Mouse (Mus musculus): Measurements from ENCODE around the gene Tcf15. TPM values are rescaled to one million over a fixed set of nuclear protein-coding genes. Genes with fewer than 3 reads are reported as not detected.

Gene Tcf15
- polyA plus RNA-seq, 1 experiment from 2014 or later, result 13.1 TPM

DNA sequence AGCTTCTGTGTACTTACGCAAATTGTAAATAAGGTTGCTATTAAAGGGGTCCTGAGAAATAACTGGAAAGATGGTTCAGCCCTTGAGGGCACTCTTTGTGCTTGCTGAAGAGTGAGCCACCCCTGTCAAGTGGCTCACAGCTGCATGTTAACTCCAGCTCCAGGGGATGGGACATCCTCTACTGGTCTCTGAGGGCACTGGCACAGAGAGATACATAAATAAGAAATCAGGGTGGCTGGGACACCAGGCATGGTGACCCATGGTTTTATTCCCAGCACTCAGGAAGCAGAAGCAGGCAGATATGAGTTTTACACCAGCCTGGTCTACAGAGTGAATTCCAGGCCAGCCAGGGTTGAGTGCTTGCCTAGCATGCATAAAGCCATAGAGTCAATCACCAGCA, 26.0 kb downstream of the Tcf15 start:
- WGBS, result 83% methylated on average over 1 of the region's 1 CpGs
- H3K4me2 ChIP-seq (replicated peaks; ENCODE audit: low read depth, low read length), result no peak overlapping the region
- H3K9me3 ChIP-seq (ENCODE audit: control insufficient read depth, low read length), result no peaks in the 10 kb centered on the region
- no peaks in the 10 kb centered on the region for H3K36me3 ChIP-seq (ENCODE audit: control insufficient read depth, insufficient read depth, low read length)
- no peak overlapping the region for H3K4me3 ChIP-seq (ENCODE audit: low read depth, low read length)
- DNase-seq (ENCODE audit: low spot score), result no peak
- H3K9ac ChIP-seq (ENCODE audit: low read depth, low read length), result no peak overlapping the region
- H3K27ac ChIP-seq (ENCODE audit: low read depth, low read length), result no peak overlapping the region
- no peaks in the 10 kb centered on the region for H3K27me3 ChIP-seq (ENCODE audit: control insufficient read depth, insufficient read depth, low read length)
- H3K4me1 ChIP-seq (replicated peaks; ENCODE audit: control insufficient read depth, insufficient read depth, low read length), result no peaks in the 10 kb centered on the region
- ATAC-seq (ENCODE audit: low FRiP score), result no peak

DNA sequence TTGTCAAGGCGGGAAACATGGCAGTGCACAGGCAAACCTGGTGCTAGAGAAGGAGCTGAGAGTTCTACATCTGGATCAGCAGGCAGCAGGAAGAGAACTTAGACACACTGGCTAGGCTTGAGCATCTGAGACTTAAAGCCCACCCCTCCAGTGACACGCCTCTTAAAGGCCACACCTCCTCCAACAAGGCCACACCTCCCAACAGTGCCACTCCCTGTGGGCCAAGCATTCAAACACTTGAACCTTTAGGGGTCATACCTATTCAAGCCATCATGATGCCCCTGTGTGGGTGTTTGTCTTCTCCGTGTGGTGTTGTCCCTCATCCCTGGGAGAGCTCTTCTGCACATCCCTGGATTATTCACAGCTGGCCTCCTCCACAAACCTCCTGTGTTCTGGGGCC, 31.5 kb downstream of the Tcf15 start:
- H3K27ac ChIP-seq (ENCODE audit: low read depth, low read length), result no peak overlapping the region
- DNase-seq (ENCODE audit: low spot score) (no peak), ATAC-seq (ENCODE audit: low FRiP score) (no peak)
- no peak overlapping the region for H3K4me3 ChIP-seq (ENCODE audit: low read depth, low read length)
- no peak overlapping the region for H3K9ac ChIP-seq (ENCODE audit: low read depth, low read length)
- no peaks in the 10 kb centered on the region for H3K36me3 ChIP-seq (ENCODE audit: control insufficient read depth, insufficient read depth, low read length)
- WGBS, result 94% methylated on average over 3 of the region's 3 CpGs
- H3K4me2 ChIP-seq (replicated peaks; ENCODE audit: low read depth, low read length), result no peak overlapping the region
- no peaks in the 10 kb centered on the region for H3K9me3 ChIP-seq (ENCODE audit: control insufficient read depth, low read length)
- H3K4me1 ChIP-seq (replicated peaks; ENCODE audit: control insufficient read depth, insufficient read depth, low read length), result peaks cover 5% of the 10 kb centered on the region
- H3K27me3 ChIP-seq (ENCODE audit: control insufficient read depth, insufficient read depth, low read length), result no peaks in the 10 kb centered on the region

DNA sequence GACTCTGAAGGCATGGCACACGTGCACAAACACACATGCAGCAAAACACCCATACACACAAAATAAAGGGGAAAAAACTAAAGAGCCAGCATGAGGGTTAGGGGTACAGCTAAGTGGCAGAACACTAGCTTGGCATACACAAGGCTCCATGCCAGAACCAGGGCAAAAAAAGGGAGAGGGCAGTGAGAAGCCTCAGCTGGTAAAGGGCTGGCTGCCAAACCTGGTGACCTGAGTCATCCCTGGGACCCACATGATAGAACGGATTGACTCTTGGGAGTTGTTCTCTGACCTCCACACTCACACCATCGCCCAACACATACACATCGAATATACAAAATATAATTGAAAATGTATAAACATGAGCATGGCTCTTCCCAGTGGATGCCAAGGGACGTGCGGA, 33.3 kb downstream of the Tcf15 start:
- no peak for ATAC-seq (ENCODE audit: low FRiP score)

DNA sequence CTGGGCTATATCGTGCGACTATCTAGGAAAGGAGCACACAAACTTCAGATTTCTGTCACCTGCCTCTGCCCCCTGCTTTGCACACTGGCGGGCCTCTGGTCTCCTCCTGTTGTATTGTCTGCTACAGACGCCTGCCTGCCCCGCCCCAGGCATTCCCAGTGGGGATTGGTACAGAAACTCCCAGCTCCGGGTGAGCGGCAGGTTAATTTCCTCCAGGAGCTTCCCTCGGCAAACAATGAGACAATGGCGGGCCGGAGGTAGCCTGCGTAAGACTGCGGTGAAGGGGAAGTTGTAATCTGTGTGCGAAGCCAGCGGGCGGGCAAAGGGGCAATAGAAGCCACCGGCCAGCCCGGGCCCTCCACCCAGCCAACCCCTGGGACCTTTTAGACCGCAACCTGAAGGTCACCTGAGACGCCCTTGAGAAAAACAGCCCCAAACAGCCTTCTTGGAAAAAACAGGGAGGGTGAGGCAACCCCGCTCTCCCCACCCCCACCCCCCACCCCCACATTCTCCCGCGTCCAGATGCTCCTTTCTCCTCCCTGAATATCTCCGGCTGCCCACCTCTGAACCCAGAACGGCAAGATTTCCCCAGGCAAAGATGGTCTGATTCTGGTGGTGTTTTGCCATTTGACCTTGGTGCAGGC, 33.9 kb downstream of the Tcf15 start:
- H3K9ac ChIP-seq (ENCODE audit: low read depth, low read length), result no peak overlapping the region
- H3K4me1 ChIP-seq (replicated peaks; ENCODE audit: control insufficient read depth, insufficient read depth, low read length), result peaks cover 5% of the 10 kb centered on the region
- no peak overlapping the region for H3K4me3 ChIP-seq (ENCODE audit: low read depth, low read length)
- H3K4me2 ChIP-seq (replicated peaks; ENCODE audit: low read depth, low read length), result peak overlapping the region; percentile 28; the same call in 1 of the 2 replicates
- DNase-seq (ENCODE audit: low spot score) (peak; percentile 44), ATAC-seq (ENCODE audit: low FRiP score) (peak; percentile 37; the same call in 1 of the 2 replicates)
- no peaks in the 10 kb centered on the region for H3K36me3 ChIP-seq (ENCODE audit: control insufficient read depth, insufficient read depth, low read length)
- no peaks in the 10 kb centered on the region for H3K27me3 ChIP-seq (ENCODE audit: control insufficient read depth, insufficient read depth, low read length)
- 0 out of 2 replicates have a peak overlapping the region, but pooled peaks have one; percentile 17 for H3K27ac ChIP-seq (ENCODE audit: low read depth, low read length)
- H3K9me3 ChIP-seq (ENCODE audit: control insufficient read depth, low read length), result no peaks in the 10 kb centered on the region
- WGBS, result 13% methylated on average over 24 of the region's 24 CpGs

More for the DNA sequence above, 33.3 kb downstream of the Tcf15 start:
- Histone ChIP-seq H3K9ac (ENCODE audit: low read depth, low read length) (no peak overlapping the region), H3K4me1 (replicated peaks; ENCODE audit: control insufficient read depth, insufficient read depth, low read length) (peaks cover 5% of the 10 kb centered on the region), H3K9me3 (ENCODE audit: control insufficient read depth, low read length) (no peaks in the 10 kb centered on the region), H3K36me3 (ENCODE audit: control insufficient read depth, insufficient read depth, low read length) (no peaks in the 10 kb centered on the region), H3K27ac (ENCODE audit: low read depth, low read length) (no peak overlapping the region), H3K27me3 (ENCODE audit: control insufficient read depth, insufficient read depth, low read length) (no peaks in the 10 kb centered on the region), H3K4me2 (replicated peaks; ENCODE audit: low read depth, low read length) (no peak overlapping the region), H3K4me3 (ENCODE audit: low read depth, low read length) (no peak overlapping the region)
- no peak for DNase-seq (ENCODE audit: low spot score)
- WGBS, result 81% methylated on average over 6 of the region's 6 CpGs

DNA sequence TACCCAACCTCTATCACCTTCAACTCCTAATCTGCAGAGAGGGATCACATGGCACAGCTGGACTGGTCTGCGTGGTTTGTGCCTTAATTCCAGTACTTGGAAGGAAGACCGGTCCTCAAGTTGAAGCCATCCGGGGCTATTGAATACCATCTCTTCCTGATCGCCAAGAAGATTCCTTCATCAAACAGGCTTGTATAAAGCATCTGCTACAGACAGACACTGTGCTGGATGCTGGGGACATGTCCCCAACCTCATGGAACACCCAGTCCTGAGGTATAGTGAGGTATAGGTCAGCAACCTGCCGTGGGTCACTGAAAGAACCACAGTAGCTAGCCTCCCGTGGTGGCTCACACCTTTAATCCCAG, 34.4 kb downstream of the Tcf15 start:
- peak overlapping the region; percentile 28; the same call in 1 of the 2 replicates for H3K4me2 ChIP-seq (replicated peaks; ENCODE audit: low read depth, low read length)
- 73% methylated on average over 6 of the region's 6 CpGs for WGBS
- no peak overlapping the region for H3K4me3 ChIP-seq (ENCODE audit: low read depth, low read length)
- H3K9ac ChIP-seq (ENCODE audit: low read depth, low read length), result no peak overlapping the region
- H3K4me1 ChIP-seq (replicated peaks; ENCODE audit: control insufficient read depth, insufficient read depth, low read length), result peaks cover 5% of the 10 kb centered on the region
- no peaks in the 10 kb centered on the region for H3K36me3 ChIP-seq (ENCODE audit: control insufficient read depth, insufficient read depth, low read length)
- no peaks in the 10 kb centered on the region for H3K27me3 ChIP-seq (ENCODE audit: control insufficient read depth, insufficient read depth, low read length)
- DNase-seq (ENCODE audit: low spot score) (no peak), ATAC-seq (ENCODE audit: low FRiP score) (no peak)
- H3K27ac ChIP-seq (ENCODE audit: low read depth, low read length), result no peak overlapping the region
- H3K9me3 ChIP-seq (ENCODE audit: control insufficient read depth, low read length), result no peaks in the 10 kb centered on the region

DNA sequence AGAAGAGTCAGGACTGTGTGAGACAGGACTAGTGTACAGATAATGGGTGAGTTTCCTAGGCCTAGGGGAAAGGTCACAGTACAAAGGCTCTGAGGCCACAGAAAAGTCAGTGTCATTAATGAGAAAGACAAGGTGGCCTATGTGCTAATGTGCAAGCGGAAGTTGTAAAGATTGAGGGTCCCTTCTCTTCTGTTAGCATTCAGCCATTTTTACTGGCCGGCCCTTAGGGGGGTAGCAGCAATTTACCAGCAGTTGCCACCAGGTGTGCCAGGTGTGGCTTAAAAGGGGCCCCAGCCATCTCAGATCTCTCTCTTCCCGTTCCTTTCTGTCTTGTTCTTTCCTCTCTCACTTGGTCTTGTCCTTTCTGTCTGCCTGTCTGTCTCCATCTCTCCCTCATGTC, 35.0 kb downstream of the Tcf15 start:
- peaks cover 5% of the 10 kb centered on the region for H3K4me1 ChIP-seq (replicated peaks; ENCODE audit: control insufficient read depth, insufficient read depth, low read length)
- H3K27ac ChIP-seq (ENCODE audit: low read depth, low read length), result no peak overlapping the region
- H3K4me3 ChIP-seq (ENCODE audit: low read depth, low read length), result no peak overlapping the region
- no peaks in the 10 kb centered on the region for H3K9me3 ChIP-seq (ENCODE audit: control insufficient read depth, low read length)
- H3K27me3 ChIP-seq (ENCODE audit: control insufficient read depth, insufficient read depth, low read length), result no peaks in the 10 kb centered on the region
- H3K36me3 ChIP-seq (ENCODE audit: control insufficient read depth, insufficient read depth, low read length), result no peaks in the 10 kb centered on the region
- WGBS, result 80% methylated on average over 3 of the region's 3 CpGs
- DNase-seq (ENCODE audit: low spot score), result no peak
- H3K4me2 ChIP-seq (replicated peaks; ENCODE audit: low read depth, low read length), result no peak overlapping the region
- no peak for ATAC-seq (ENCODE audit: low FRiP score)
- no peak overlapping the region for H3K9ac ChIP-seq (ENCODE audit: low read depth, low read length)

DNA sequence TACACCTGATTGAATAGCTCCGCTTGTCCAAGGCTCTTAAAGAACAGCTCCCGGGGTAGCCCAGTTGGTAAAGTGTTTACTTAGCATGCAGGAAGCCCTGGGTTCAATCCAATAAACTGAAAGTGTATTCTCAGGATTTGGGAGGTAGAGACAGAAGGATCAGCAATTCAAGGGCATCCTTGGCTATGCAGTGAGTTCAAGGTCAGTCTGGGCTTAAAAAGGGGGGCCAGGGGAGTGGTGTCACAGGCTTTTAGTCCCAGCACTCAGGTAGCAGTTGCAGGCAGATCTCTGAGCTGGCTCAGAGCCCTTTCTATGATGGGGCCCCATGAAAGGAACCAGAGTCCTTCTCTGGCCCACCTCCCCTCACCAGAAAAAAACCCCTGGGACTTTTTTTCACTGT, 35.9 kb downstream of the Tcf15 start:
- WGBS, result 84% methylated on average over 2 of the region's 2 CpGs
- H3K4me3 ChIP-seq (ENCODE audit: low read depth, low read length), result no peak overlapping the region

DNA sequence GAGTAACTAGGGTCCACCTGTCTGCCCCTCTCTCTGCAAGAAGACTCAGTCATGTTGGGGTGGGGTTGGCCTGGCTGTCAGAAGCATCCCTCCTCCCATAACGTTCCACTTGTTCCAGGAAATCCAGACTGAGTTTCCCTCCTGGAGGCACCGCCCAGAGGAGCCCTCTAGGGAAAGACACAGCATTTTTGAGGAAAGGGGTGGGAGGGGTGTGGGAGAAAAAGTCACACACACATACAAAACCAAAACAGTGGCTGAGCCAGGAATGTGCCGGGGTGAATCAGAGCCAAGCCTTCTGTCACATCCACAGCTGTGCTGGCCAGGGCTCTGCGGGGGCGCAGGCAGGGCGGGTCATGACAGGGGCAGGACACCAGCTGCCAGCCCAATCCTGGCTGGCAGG, 37.0 kb downstream of the Tcf15 start:
- Histone ChIP-seq H3K4me1 (replicated peaks; ENCODE audit: control insufficient read depth, insufficient read depth, low read length) (peaks cover 5% of the 10 kb centered on the region), H3K27ac (ENCODE audit: low read depth, low read length) (no peak overlapping the region), H3K9me3 (ENCODE audit: control insufficient read depth, low read length) (no peaks in the 10 kb centered on the region), H3K27me3 (ENCODE audit: control insufficient read depth, insufficient read depth, low read length) (no peaks in the 10 kb centered on the region), H3K36me3 (ENCODE audit: control insufficient read depth, insufficient read depth, low read length) (no peaks in the 10 kb centered on the region), H3K4me3 (ENCODE audit: low read depth, low read length) (no peak overlapping the region), H3K9ac (ENCODE audit: low read depth, low read length) (no peak overlapping the region), H3K4me2 (replicated peaks; ENCODE audit: low read depth, low read length) (no peak overlapping the region)
- WGBS, result 54% methylated on average over 6 of the region's 6 CpGs
- ATAC-seq (ENCODE audit: low FRiP score) (no peak), DNase-seq (ENCODE audit: low spot score) (no peak)

More for the DNA sequence above, 35.9 kb downstream of the Tcf15 start:
- Histone ChIP-seq H3K4me1 (replicated peaks; ENCODE audit: control insufficient read depth, insufficient read depth, low read length) (peaks cover 5% of the 10 kb centered on the region), H3K9me3 (ENCODE audit: control insufficient read depth, low read length) (no peaks in the 10 kb centered on the region), H3K9ac (ENCODE audit: low read depth, low read length) (no peak overlapping the region), H3K27me3 (ENCODE audit: control insufficient read depth, insufficient read depth, low read length) (no peaks in the 10 kb centered on the region), H3K36me3 (ENCODE audit: control insufficient read depth, insufficient read depth, low read length) (no peaks in the 10 kb centered on the region), H3K4me2 (replicated peaks; ENCODE audit: low read depth, low read length) (no peak overlapping the region), H3K27ac (ENCODE audit: low read depth, low read length) (no peak overlapping the region)
- ATAC-seq (ENCODE audit: low FRiP score), result no peak
- DNase-seq (ENCODE audit: low spot score), result no peak

DNA sequence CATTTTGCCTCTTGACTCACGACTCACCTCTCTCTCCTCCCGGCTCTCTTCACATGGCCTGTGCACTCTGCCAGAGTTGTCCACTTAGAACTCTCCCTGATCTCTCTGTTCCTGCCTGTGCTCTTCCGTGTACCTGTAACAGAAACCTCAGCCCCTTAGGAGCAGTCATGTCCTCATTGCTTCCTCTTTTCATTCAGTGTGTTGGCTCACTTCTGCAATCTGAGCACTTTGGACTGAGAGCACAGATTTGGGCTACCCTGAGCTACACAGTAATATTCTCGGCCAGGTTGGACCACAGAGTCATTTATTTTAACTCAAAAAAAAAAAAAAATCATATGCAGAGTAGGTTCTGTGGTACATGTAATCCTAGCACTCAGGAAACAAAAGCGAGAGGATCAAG, 43.8 kb downstream of the Tcf15 start:
- Histone ChIP-seq H3K27me3 (ENCODE audit: control insufficient read depth, insufficient read depth, low read length) (no peaks in the 10 kb centered on the region), H3K27ac (ENCODE audit: low read depth, low read length) (no peak overlapping the region), H3K4me3 (ENCODE audit: low read depth, low read length) (no peak overlapping the region), H3K4me2 (replicated peaks; ENCODE audit: low read depth, low read length) (no peak overlapping the region), H3K9me3 (ENCODE audit: control insufficient read depth, low read length) (no peaks in the 10 kb centered on the region), H3K36me3 (ENCODE audit: control insufficient read depth, insufficient read depth, low read length) (no peaks in the 10 kb centered on the region), H3K4me1 (replicated peaks; ENCODE audit: control insufficient read depth, insufficient read depth, low read length) (no peaks in the 10 kb centered on the region), H3K9ac (ENCODE audit: low read depth, low read length) (no peak overlapping the region)
- WGBS, result 87% methylated on average over 5 of the region's 5 CpGs
- ATAC-seq (ENCODE audit: low FRiP score), result no peak
- DNase-seq (ENCODE audit: low spot score), result no peak
